Mouse (Mus musculus) neutrophil, adult 5-6 weeks (primary cell): Measurements from ENCODE around the gene Crygf. TPM values are rescaled to one million over a fixed set of nuclear protein-coding genes. Genes with fewer than 3 reads are reported as not detected.
"Not testable (repeated sequence)": the region's sequence is repeated elsewhere in the genome, so short reads cannot be mapped to it uniquely, and the experiment has no call there.

Experiments
- ATAC-seq: fragments of 151-379, 151-347 bp; 2 replicates; pipeline ENCODE4 v1.8.0; 2017; ENCODE audit warnings: mild to moderate bottlenecking, moderate TSS enrichment; ENCODE audit not compliant: insufficient number of reproducible peaks, poor library complexity, low FRiP score, severe bottlenecking; ENCODE audit errors: extremely low read depth
- total RNA-seq: library from RNA; stranded (forward); fragments of 200-1000 nt; gene quantifications from 2 replicates; pipeline ENCODE4 v1.2.3, GENCODE M21; 2017

Gene Crygf
- not detected in 2 replicates for total RNA-seq

DNA sequence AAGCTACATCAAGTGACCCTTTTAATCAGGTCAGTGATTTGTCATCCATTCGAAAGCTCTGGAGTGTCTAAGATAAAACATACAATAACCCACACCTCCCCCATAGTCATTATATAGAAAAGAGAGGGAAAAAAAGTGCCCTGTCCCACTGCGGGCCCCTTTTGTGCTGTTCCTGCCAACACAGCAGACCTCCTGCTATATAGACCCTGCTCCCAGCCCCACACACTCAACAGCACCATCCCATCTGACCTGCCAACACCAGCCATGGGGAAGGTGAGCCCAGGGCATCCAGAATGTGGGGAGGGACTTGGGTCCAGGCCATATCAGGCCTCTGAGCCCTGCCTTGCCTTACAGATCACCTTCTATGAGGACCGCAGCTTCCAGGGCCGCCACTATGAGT lies at the start of gene Crygf:
TSS of gene Crygf (plus strand) at position 227 of the 400 bp plus-strand sequence.
- no peak for ATAC-seq

DNA sequence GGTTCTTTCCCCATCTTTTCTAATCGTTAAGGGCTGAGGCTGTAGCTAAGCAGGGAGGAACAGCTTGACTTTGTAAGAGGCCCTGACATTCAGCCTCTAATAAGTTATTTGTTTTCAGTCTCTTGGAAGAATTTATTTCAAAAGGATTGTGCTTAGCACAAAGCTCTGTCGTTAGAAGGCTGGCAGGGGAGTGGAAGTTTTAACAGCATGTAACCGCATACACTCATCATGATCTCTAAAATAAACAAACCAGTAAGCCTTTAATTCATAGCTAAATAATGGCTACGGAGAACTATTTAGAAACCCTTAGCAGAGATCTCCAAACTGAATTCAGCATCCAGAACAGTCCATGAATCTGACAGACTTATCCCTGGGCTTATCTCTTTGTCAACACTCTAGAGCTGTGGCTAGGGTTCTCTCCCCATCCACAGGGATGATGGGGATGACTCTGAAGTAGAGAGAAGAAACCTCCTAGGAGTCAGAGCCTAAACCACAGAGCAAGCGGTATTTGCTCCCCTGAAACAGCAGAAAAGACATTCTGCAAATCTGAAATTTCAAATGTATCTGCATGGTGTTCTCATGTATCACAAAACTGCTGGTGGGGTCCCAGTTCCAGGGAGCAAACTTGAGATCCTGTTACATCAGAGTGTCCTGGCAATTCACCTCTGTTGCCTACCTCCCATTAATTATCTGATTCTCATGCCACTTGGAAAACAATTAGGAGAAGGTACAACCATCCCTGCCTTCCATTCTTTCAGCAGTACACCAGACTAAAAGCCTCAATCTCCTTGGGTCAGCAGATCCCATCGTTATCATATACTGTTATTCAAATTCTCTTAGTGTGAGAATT lies 734 bp upstream of the Crygf start:
- no peak for ATAC-seq

DNA sequence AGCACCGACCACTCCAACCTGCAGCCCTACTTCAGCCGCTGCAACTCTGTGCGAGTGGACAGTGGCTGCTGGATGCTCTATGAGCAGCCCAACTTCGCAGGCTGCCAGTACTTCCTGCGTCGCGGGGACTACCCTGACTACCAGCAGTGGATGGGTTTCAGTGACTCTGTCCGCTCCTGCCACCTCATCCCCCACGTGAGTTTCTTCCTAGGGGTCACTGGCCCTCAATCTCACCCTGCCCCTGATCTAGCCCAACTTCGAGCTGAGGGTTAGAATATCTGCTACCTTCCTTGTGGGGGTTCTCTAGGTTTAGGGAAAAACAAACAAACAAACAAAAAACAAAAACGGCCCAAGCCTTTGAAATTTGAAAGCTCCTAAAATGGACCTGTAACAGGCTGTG lies 376 bp downstream of the Crygf start:
- ATAC-seq = not testable (repeated sequence)

DNA sequence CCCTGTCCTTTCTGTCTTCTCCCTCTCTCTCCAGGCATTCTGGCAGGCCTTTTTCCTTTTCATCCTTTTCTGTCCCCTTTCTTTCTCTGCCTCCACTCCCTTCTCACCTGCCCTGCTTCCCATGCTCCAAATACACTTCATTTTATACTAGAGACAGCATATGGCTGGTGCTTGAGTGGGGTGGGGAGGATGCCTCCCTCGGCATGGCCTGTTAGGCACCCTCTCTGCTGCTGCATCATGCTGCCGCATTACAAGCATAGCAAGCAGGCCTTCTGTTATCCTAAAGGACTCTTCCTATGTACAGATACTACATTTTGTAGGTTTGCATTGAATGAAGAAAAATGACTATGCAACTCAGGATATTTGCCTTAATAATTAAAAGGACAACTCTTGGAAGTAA lies 3.7 kb downstream of the Crygf start:
- ATAC-seq = no peak

DNA sequence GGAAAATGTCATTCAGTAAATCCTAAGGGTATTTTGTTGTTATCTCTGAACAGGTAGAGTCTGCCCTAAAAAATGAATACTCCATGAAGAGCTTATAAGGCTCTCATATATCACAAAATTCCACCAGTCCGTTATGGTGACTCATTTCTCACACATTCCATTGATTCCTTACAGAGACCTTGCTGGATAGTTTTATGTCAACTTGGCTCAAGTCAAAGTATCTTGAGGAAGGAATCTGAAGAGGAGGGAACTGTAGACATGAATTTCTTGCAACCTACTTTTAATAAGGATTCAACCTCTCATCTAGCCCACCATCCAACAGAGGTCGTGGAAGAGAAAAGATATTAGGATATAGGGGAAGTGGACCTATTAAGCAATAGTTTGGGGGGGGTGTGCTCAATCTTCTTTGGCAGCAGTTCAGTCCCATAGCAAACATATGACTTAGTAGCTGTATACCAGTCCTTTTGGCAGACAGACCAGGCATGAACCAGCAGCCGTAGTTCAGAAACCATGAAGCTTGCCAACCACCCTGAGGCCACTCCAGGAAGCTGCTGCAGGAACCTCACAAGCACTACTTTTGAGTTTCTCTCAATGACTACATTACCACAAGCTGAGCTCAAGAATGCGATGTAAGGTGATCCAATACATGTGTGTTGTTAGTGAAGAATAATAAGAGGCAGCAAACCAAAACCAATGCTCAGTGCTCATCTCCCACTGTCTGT lies 5.9 kb downstream of the Crygf start:
- ATAC-seq = no peak

Other genes starting within 250 kb of the Crygf start
- 0.74 and 1.2 TPM in 2 replicates for gene Map2, start 248.8 kb downstream of the Crygf start, total RNA-seq